Comparison of ENCODE assay signal across 11 mouse cellular contexts in genomic region chr3:135585482-135585881, GRCm38 (mm10).
A peak's percentile ranks its signal among the peaks of the same experiment; 100 is the strongest.
DNase-seq lines count a peak whose midpoint lies in the region; ATAC-seq lines count a peak whose summit lies in the region.
"Had no signal": no experiment of that assay in that cellular context is flagged by ENCODE, and none has a peak within 500 bp of the region (broad histone marks: within the 10 kb centered on the region; RNA-seq: fewer than 3 reads in every experiment).

No protein-coding gene starts in this region.

- H3K27me3 ChIP-seq in kidney, embryonic 16.5 days (ENCODE audit: insufficient read depth, low read length) = no peaks in the 10 kb centered on the region
- no peaks in the 10 kb centered on the region for H3K27me3 ChIP-seq in heart, embryonic 12.5 days (replicated peaks)

- no peak overlapping the region for H3K9ac ChIP-seq in kidney, embryonic 16.5 days (replicated peaks; ENCODE audit: low read length)
- no peak overlapping the region for H3K9ac ChIP-seq in heart, embryonic 12.5 days

- no peak overlapping the region for H3K4me2 ChIP-seq in kidney, embryonic 16.5 days (replicated peaks; ENCODE audit: low read depth, low read length)
- H3K4me2 ChIP-seq in heart, embryonic 12.5 days = peak overlapping the region; percentile 51

- WGBS in kidney, embryonic 16.5 days = 38% methylated on average over 6 of the region's 6 CpGs
- WGBS in heart, embryonic 12.5 days = 33% methylated on average over 6 of the region's 6 CpGs

- peak; percentile 87 for ATAC-seq in kidney, embryonic 16.5 days (ENCODE audit: low FRiP score, low TSS enrichment)
- peak; percentile 45; the same call in 1 of the 2 replicates for ATAC-seq in common myeloid progenitor, adult 5-6 weeks (replicated peaks; ENCODE audit: low read depth, poor library complexity, severe bottlenecking)
- peak; percentile 90 for ATAC-seq in heart, embryonic 12.5 days (ENCODE audit: insufficient number of reproducible peaks, low FRiP score)
- ATAC-seq in megakaryocyte, adult 5-6 weeks (ENCODE audit: poor library complexity, severe bottlenecking) = peak; percentile 32

- no peak overlapping the region for H3K27ac ChIP-seq in kidney, embryonic 16.5 days (ENCODE audit: low read length)
- peak overlapping the region; percentile 71 for H3K27ac ChIP-seq in heart, embryonic 12.5 days (ENCODE audit: poor library complexity, severe bottlenecking)

- H3K9me3 ChIP-seq in kidney, embryonic 16.5 days (ENCODE audit: low read length) = no peaks in the 10 kb centered on the region
- no peaks in the 10 kb centered on the region for H3K9me3 ChIP-seq in heart, embryonic 12.5 days (replicated peaks)

- H3K4me1 ChIP-seq in kidney, embryonic 16.5 days (ENCODE audit: insufficient read depth, low read length) = peaks cover 5% of the 10 kb centered on the region; the same call in 1 of the 2 replicates
- peaks cover 37% of the 10 kb centered on the region for H3K4me1 ChIP-seq in heart, embryonic 12.5 days (replicated peaks)

- peaks cover 32% of the 10 kb centered on the region for H3K36me3 ChIP-seq in kidney, embryonic 16.5 days (ENCODE audit: insufficient read depth, low read length)
- peaks cover 57% of the 10 kb centered on the region for H3K36me3 ChIP-seq in heart, embryonic 12.5 days

- no peak overlapping the region for H3K4me3 ChIP-seq in kidney, embryonic 16.5 days (ENCODE audit: low read length)
- H3K4me3 ChIP-seq in heart, embryonic 12.5 days = peak overlapping the region; percentile 6; the same call in 1 of the 2 replicates

- no peak for DNase-seq in kidney, adult 8-10 months
- DNase-seq in thymus, postnatal 4 days = no peak
- DNase-seq in frontal cortex, postnatal 25 days (ENCODE audit: low spot score in 2 of 2) = no peak
- DNase-seq in layer of hippocampus, postnatal 10 days (ENCODE audit: low spot score in 2 of 2) = no peak
- DNase-seq: kidney, adult 9 months; lung, postnatal 10 days; thymus, adult 2 months had no signal

Comparison
In these comparisons a context has a peak if more than half of its experiments do, and no peak if none do; other contexts are left out.
1. ATAC-seq: peak in every context shown above with its lines; median percentile 90 in heart, embryonic 12.5 days; 87 in kidney, embryonic 16.5 days; 45 in common myeloid progenitor, adult 5-6 weeks; 32 in megakaryocyte, adult 5-6 weeks.